Mouse (Mus musculus) embryonic fibroblast, embryonic 13.5 days (primary cell): ENCODE data around the gene Cdca3.

Experiments
- CTCF ChIP-seq: IDR thresholded peaks from 2 replicates; pipeline ENCODE4 v1.5.1; 2011; ENCODE audit warnings: mild to moderate bottlenecking, control low read depth, low read length, moderate library complexity, borderline replicate concordance; ENCODE audit not compliant: insufficient read depth
- POLR2A ChIP-seq: IDR thresholded peaks from 2 replicates; pipeline ENCODE4 v1.6.1; 2011; ENCODE audit warnings: low read depth, mild to moderate bottlenecking, control low read depth, low read length, moderate library complexity

DNA sequence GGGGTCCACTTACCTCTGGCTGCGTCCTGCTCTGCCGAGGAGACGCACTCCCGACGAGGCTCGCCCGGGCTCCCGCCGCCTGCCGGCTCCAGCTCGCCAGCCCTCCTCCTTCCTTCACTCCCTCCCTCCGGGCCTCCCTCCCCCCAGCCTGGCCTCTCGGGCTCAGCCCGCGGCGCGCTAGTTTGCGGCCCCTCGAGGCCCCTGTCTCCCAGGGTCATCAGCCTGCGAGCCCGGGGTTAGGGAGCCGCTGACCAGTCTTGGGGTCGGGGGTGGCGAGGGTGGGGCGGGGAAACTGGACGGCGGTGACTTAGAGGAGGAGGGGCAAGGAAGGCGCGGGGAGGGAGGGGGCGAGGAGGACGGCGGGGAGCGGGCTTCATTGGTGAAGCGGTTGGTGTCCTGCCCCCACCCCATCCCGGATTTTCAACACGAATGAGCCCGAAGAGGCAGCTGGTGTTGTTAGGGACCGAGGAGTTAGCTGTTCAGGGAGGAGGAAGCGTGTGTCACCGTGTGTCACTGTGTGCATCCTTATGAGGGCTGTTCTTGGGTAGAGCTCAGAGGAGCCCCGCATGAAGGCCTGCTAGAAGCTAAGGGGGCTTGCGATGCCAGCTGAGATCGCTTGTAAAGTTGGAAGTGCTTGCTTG lies 34.4 kb downstream of the Cdca3 start, which contains the start of gene Gpr162:
- no peak for TF ChIP-seq CTCF
- no peak for TF ChIP-seq POLR2A
